Mouse (Mus musculus): ENCODE data around the gene Kmt5c. TPM values are rescaled to one million over a fixed set of nuclear protein-coding genes. Genes with fewer than 3 reads are reported as not detected.

Kmt5c gene
- polyA plus RNA-seq, 1 experiment = 197 TPM

DNA sequence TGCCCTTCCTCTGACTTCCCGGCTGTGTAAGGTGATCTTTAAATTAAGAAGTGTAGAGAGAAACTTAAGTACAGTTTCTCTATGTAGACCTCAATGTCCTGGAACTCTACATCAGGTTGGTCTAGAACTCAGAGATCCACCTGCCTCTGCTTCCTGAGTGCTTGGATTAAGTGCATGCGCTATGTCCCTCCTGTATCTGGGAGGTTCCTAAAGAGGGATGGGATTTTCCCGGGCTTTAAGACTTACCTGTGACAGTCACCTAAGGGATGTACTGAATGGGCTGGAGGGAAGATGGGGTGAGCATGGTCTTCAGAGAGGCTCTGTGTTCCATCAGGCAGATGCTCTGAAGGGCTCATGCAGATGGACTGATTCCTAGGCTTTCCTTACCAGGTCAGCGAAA, 53.8 kb downstream of the Kmt5c start:
- no peak for TF ChIP-seq CTCF (IDR thresholded peaks at IDR 0.05; ENCODE audit: borderline replicate concordance, extremely low read depth, insufficient read depth, insufficient read length)
- no peak for TF ChIP-seq POLR2A (IDR thresholded peaks at IDR 0.05; ENCODE audit: borderline replicate concordance, extremely low read depth, insufficient read depth, insufficient read length, poor library complexity, severe bottlenecking)

GRCm38 (mm10) chr7:4794631-4795168, 54.8 kb downstream of the Kmt5c start:
- TF ChIP-seq POLR2A (IDR thresholded peaks at IDR 0.05; ENCODE audit: borderline replicate concordance, extremely low read depth, insufficient read depth, insufficient read length, poor library complexity, severe bottlenecking) (no peak), CTCF (IDR thresholded peaks at IDR 0.05; ENCODE audit: borderline replicate concordance, extremely low read depth, insufficient read depth, insufficient read length) (no peak)
- DNase-seq (ENCODE audit: low read depth) = no peak

More for the DNA sequence above, 53.8 kb downstream of the Kmt5c start:
- no peak for DNase-seq (ENCODE audit: low read depth)

GRCm38 (mm10) chr7:4795767-4796433, 56.0 kb downstream of the Kmt5c start:
- TF ChIP-seq CTCF (IDR thresholded peaks at IDR 0.05; ENCODE audit: borderline replicate concordance, extremely low read depth, insufficient read depth, insufficient read length) = peak; percentile 58; the same call in 1 of the 2 replicates
- TF ChIP-seq POLR2A (IDR thresholded peaks at IDR 0.05; ENCODE audit: borderline replicate concordance, extremely low read depth, insufficient read depth, insufficient read length, poor library complexity, severe bottlenecking) = no peak
- DNase-seq (ENCODE audit: low read depth) = peak; percentile 74

Other genes with a start within 250 kb of the Kmt5c start
- gene Ppp1r12c, start 238.4 kb upstream of the Kmt5c start, polyA plus RNA-seq (2012; rRNA removed) = 61.5 and 104 TPM in 2 replicates
- 3.3 and 3.9 TPM in 2 replicates for gene Tnnt1, start 223.7 kb upstream of the Kmt5c start, polyA plus RNA-seq (2012; rRNA removed)
- 4.2 and 4.3 TPM in 2 replicates for gene Tnni3, start 215.9 kb upstream of the Kmt5c start, polyA plus RNA-seq (2012; rRNA removed)
- 5.9 and 6.4 TPM in 2 replicates for gene Dnaaf3, start 207.7 kb upstream of the Kmt5c start, polyA plus RNA-seq (2012; rRNA removed)
- 103 and 105 TPM in 2 replicates for gene Syt5, start 192.6 kb upstream of the Kmt5c start, polyA plus RNA-seq (2012; rRNA removed)
- gene Ptprh, start 136.1 kb upstream of the Kmt5c start, polyA plus RNA-seq (2012; rRNA removed) = 0.87 and 1.5 TPM in 2 replicates
- gene Tmem86b, start 108.7 kb upstream of the Kmt5c start, polyA plus RNA-seq (2012; rRNA removed) = 55.9 and 89.5 TPM in 2 replicates
- gene Ppp6r1, start 81.1 kb upstream of the Kmt5c start, polyA plus RNA-seq (2012; rRNA removed) = 115 and 130 TPM in 2 replicates
- gene Hspbp1, start 55.0 kb upstream of the Kmt5c start, polyA plus RNA-seq (2012; rRNA removed) = 93.3 and 97.3 TPM in 2 replicates
- gene Brsk1, start 49.5 kb upstream of the Kmt5c start, polyA plus RNA-seq (2012; rRNA removed) = 137 and 161 TPM in 2 replicates
- gene Tmem150b, start 14.9 kb upstream of the Kmt5c start, polyA plus RNA-seq (2012; rRNA removed) = 0.03 and 0.05 TPM in 2 replicates
- 26.2 and 27.5 TPM in 2 replicates for gene Cox6b2, start 13.0 kb downstream of the Kmt5c start, polyA plus RNA-seq (2012; rRNA removed)
- not detected in 2 replicates for gene Fam71e2, start 31.2 kb downstream of the Kmt5c start, polyA plus RNA-seq (2012; rRNA removed)
- 0.16 and 0.38 TPM in 2 replicates for gene Il11, start 42.7 kb downstream of the Kmt5c start, polyA plus RNA-seq (2012; rRNA removed)
- gene Tmem190, start 42.8 kb downstream of the Kmt5c start, polyA plus RNA-seq (2012; rRNA removed) = not detected in 2 replicates
- gene Tmem238, start 49.5 kb downstream of the Kmt5c start, polyA plus RNA-seq (2012; rRNA removed) = 3.4 and 5.2 TPM in 2 replicates
- gene Rpl28, start 52.8 kb downstream of the Kmt5c start, polyA plus RNA-seq (2012; rRNA removed) = 271 and 404 TPM in 2 replicates
- gene Ube2s, start 72.5 kb downstream of the Kmt5c start, polyA plus RNA-seq (2012; rRNA removed) = 451 and 626 TPM in 2 replicates
- gene Shisa7, start 104.6 kb downstream of the Kmt5c start, polyA plus RNA-seq (2012; rRNA removed) = 145 and 170 TPM in 2 replicates
- gene Isoc2b, start 130.1 kb downstream of the Kmt5c start, polyA plus RNA-seq (2012; rRNA removed) = 2.6 and 3.3 TPM in 2 replicates
- 6.7 and 9.0 TPM in 2 replicates for gene Isoc2a, start 137.0 kb downstream of the Kmt5c start, polyA plus RNA-seq (2012; rRNA removed)
- gene Gm36210, start 166.4 kb downstream of the Kmt5c start, polyA plus RNA-seq (2012; rRNA removed) = 0.77 and 1.3 TPM in 2 replicates
- 16.7 and 21.7 TPM in 2 replicates for gene Zfp628, start 175.1 kb downstream of the Kmt5c start, polyA plus RNA-seq (2012; rRNA removed)
- 27.3 and 27.9 TPM in 2 replicates for gene Nat14, start 181.9 kb downstream of the Kmt5c start, polyA plus RNA-seq (2012; rRNA removed)
- gene Ssc5d, start 185.7 kb downstream of the Kmt5c start, polyA plus RNA-seq (2012; rRNA removed) = 2.3 and 3.6 TPM in 2 replicates
- gene Sbk2, start 224.3 kb downstream of the Kmt5c start, polyA plus RNA-seq (2012; rRNA removed) = 0.14 TPM in 2 replicates
- gene Sbk3, start 231.1 kb downstream of the Kmt5c start, polyA plus RNA-seq (2012; rRNA removed) = 1.1 and 2.0 TPM in 2 replicates